Mouse (Mus musculus) cerebellum, adult 2 months (tissue): ENCODE measurements around the gene Mtg1.

ENCODE experiments used
- CTCF ChIP-seq: fragments of 200-500 bp; IDR thresholded peaks from 2 replicates; pipeline ENCODE4 v1.5.1; 2011; ENCODE audit warnings: low read depth, mild to moderate bottlenecking, control low read depth, low read length, moderate library complexity, borderline replicate concordance; ENCODE audit not compliant: insufficient read depth
- POLR2A ChIP-seq: fragments of 200-500 bp; IDR thresholded peaks from 2 replicates; pipeline ENCODE4 v1.6.1; 2011; ENCODE audit warnings: low read length, control low read depth, borderline replicate concordance; ENCODE audit not compliant: insufficient read depth

DNA sequence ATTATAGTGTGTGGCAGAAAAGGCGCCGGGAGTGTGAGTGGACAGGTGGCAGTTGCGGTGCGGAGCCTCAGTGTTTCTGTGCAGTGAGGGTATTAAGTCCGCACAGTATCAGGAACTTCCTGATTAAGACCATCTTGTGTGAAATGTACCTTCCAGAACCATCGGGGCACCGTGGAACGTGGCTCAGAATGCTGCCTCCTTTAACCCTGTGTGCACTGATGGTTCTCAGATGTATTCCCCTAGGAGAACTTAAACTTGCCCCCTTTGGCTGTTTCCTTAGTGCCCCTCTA is 602 bp downstream of the Mtg1 start:
- TF ChIP-seq CTCF (no peak), POLR2A (no peak)
